Mouse (Mus musculus) MEL (cell line): ENCODE measurements around the gene Gm11549. TPM values are rescaled to one million over a fixed set of nuclear protein-coding genes. Genes with fewer than 3 reads are reported as not detected.

Source experiments
- DNase-seq: peaks from one replicate; pipeline ENCODE4 v3.0.0; 2011; ENCODE audit warnings: low read depth, low spot score
- H3K27ac ChIP-seq: 2 replicates; pipeline ENCODE4 v1.5.1; 2012; ENCODE audit warnings: low read depth, mild to moderate bottlenecking, control low read depth, low read length, moderate library complexity; ENCODE audit not compliant: control insufficient read depth
- H3K27me3 ChIP-seq, 2 experiments: fragments of 150-350 bp in 1 of 2; sonication (generic) in 1 of 2; 2 replicates each; pipeline ENCODE4 v1.6.1; 2012; ENCODE audit warnings: low read length in 2 of 2, mild to moderate bottlenecking in 2 of 2, improper control_type of control experiment in 1 of 2, moderate library complexity in 1 of 2; ENCODE audit not compliant: insufficient read depth in 2 of 2, control insufficient read depth in 1 of 2
- H3K36me3 ChIP-seq, 2 experiments: 2 replicates each; pipeline ENCODE4 v1.6.1; 2012 to 2014; ENCODE audit warnings: low read length in 2 of 2, improper control_type of control experiment in 1 of 2, inconsistent platforms in 1 of 2, mild to moderate bottlenecking in 1 of 2; ENCODE audit not compliant: insufficient read depth in 2 of 2, control insufficient read depth in 1 of 2
- H3K4me1 ChIP-seq, 2 experiments: fragments of 150-350 bp in 1 of 2; sonication (generic) in 1 of 2; 2 replicates each; pipeline ENCODE4 v1.6.1; 2012; ENCODE audit warnings: low read length in 2 of 2, improper control_type of control experiment in 1 of 2, mild to moderate bottlenecking in 1 of 2; ENCODE audit not compliant: insufficient read depth in 2 of 2, control insufficient read depth in 1 of 2
- H3K4me3 ChIP-seq, 2 experiments: fragments of 150-350 bp in 1 of 2; sonication (generic) in 1 of 2; 2 replicates each; pipeline ENCODE4 v1.5.1; 2012; ENCODE audit warnings: low read depth in 2 of 2, low read length in 2 of 2, mild to moderate bottlenecking in 2 of 2, moderate library complexity in 2 of 2, control low read depth in 1 of 2, improper control_type of control experiment in 1 of 2; ENCODE audit not compliant: control insufficient read depth in 1 of 2, insufficient read depth in 1 of 2
- H3K79me2 ChIP-seq: 2 replicates; pipeline ENCODE4 v1.6.1; 2012; ENCODE audit warnings: mild to moderate bottlenecking, low read length, moderate library complexity; ENCODE audit not compliant: control insufficient read depth, poor library complexity, insufficient read depth
- H3K9ac ChIP-seq: 2 replicates; pipeline ENCODE4 v1.6.1; 2012; ENCODE audit warnings: low read depth, mild to moderate bottlenecking, control low read depth, low read length, moderate library complexity; ENCODE audit not compliant: control insufficient read depth, poor library complexity, severe bottlenecking
- H3K9me3 ChIP-seq: fragments of 150-350 bp; sonication (generic); replicated peaks from 2 replicates; pipeline ENCODE4 v1.6.1; 2012; ENCODE audit warnings: mild to moderate bottlenecking, low read length, improper control_type of control experiment, moderate library complexity; ENCODE audit not compliant: insufficient read depth
- CHD2 ChIP-seq: IDR thresholded peaks from 2 replicates; pipeline ENCODE4 v1.6.1; 2011; ENCODE audit warnings: low read length, improper control_type of control experiment
- CTCF ChIP-seq, 3 experiments: IDR thresholded peaks in 2 of 3; conservative IDR thresholded peaks in 1 of 3; 2 replicates each; pipeline ENCODE4 v1.5.1; 2011 to 2012; ENCODE audit warnings: low read length in 3 of 3, low read depth in 2 of 3, mild to moderate bottlenecking in 2 of 3, improper control_type of control experiment in 1 of 3, inconsistent platforms in 1 of 3, mixed read lengths in 1 of 3, moderate library complexity in 1 of 3; ENCODE audit not compliant: control insufficient read depth in 1 of 3, insufficient read depth in 1 of 3, poor library complexity in 1 of 3, severe bottlenecking in 1 of 3
- E2F4 ChIP-seq: IDR thresholded peaks from 2 replicates; pipeline ENCODE4 v1.6.1; 2011; ENCODE audit warnings: low read depth, low read length, improper control_type of control experiment, borderline replicate concordance
- ELF1 ChIP-seq: IDR thresholded peaks from 2 replicates; pipeline ENCODE4 v1.6.1; 2014; ENCODE audit warnings: low read depth, mild to moderate bottlenecking, inconsistent platforms, low read length, improper control_type of control experiment, moderate library complexity
- EP300 ChIP-seq, 2 experiments: IDR thresholded peaks; 2 replicates each; pipeline ENCODE4 v1.6.1; 2011; ENCODE audit warnings: improper control_type of control experiment in 2 of 2, low read length in 2 of 2, low read depth in 1 of 2, mild to moderate bottlenecking in 1 of 2
- ETS1 ChIP-seq: IDR thresholded peaks from 2 replicates; pipeline ENCODE4 v1.6.1; 2012; ENCODE audit warnings: low read depth, mild to moderate bottlenecking, inconsistent platforms, low read length, improper control_type of control experiment, moderate library complexity
- GABPA ChIP-seq: IDR thresholded peaks from 2 replicates; pipeline ENCODE4 v1.6.1; 2012; ENCODE audit warnings: low read depth, mild to moderate bottlenecking, inconsistent platforms, low read length, improper control_type of control experiment, moderate library complexity
- HCFC1 ChIP-seq: IDR thresholded peaks from 2 replicates; pipeline ENCODE4 v1.6.1; 2012; ENCODE audit warnings: low read depth, mild to moderate bottlenecking, inconsistent platforms, low read length, improper control_type of control experiment, moderate library complexity
- KAT2A ChIP-seq: conservative IDR thresholded peaks from 2 replicates; pipeline ENCODE4 v1.6.1; 2012; ENCODE audit warnings: low read depth, low read length, improper control_type of control experiment, inconsistent platforms
- MAFK ChIP-seq: IDR thresholded peaks from 2 replicates; pipeline ENCODE4 v1.6.1; 2011; ENCODE audit warnings: low read depth, mild to moderate bottlenecking, low read length, improper control_type of control experiment, borderline replicate concordance
- MAX ChIP-seq: IDR thresholded peaks from 2 replicates; pipeline ENCODE4 v1.6.1; 2011; ENCODE audit warnings: low read length, improper control_type of control experiment
- MAZ ChIP-seq: IDR thresholded peaks from 2 replicates; pipeline ENCODE4 v1.6.1; 2012; ENCODE audit warnings: low read depth, mild to moderate bottlenecking, inconsistent platforms, low read length, improper control_type of control experiment
- MEF2A ChIP-seq: IDR thresholded peaks from 2 replicates; pipeline ENCODE4 v1.6.1; 2014; ENCODE audit warnings: low read depth, mild to moderate bottlenecking, inconsistent platforms, low read length, improper control_type of control experiment; ENCODE audit not compliant: poor library complexity, insufficient replicate concordance, severe bottlenecking; ENCODE audit errors: extremely low read depth
- MYB ChIP-seq: IDR thresholded peaks from 2 replicates; pipeline ENCODE4 v1.6.1; 2011; ENCODE audit warnings: mild to moderate bottlenecking, low read depth, low read length, improper control_type of control experiment
- POLR2A ChIP-seq, 2 experiments: IDR thresholded peaks; 2 replicates each; pipeline ENCODE4 v1.6.1; 2011 to 2012; ENCODE audit warnings: low read length in 2 of 2, mild to moderate bottlenecking in 2 of 2, control low read depth in 1 of 2, improper control_type of control experiment in 1 of 2, low read depth in 1 of 2, moderate library complexity in 1 of 2; ENCODE audit not compliant: control insufficient read depth in 1 of 2, insufficient read depth in 1 of 2, poor library complexity in 1 of 2
- POLR2AphosphoS5 ChIP-seq: IDR thresholded peaks from 2 replicates; pipeline ENCODE4 v1.6.1; 2012; ENCODE audit warnings: low read depth, borderline replicate concordance, mild to moderate bottlenecking, inconsistent platforms, low read length, moderate library complexity, mixed read lengths
- RCOR1 ChIP-seq: IDR thresholded peaks from 2 replicates; pipeline ENCODE4 v1.6.1; 2012; ENCODE audit warnings: low read depth, mild to moderate bottlenecking, inconsistent platforms, low read length, improper control_type of control experiment
- SIN3A ChIP-seq: IDR thresholded peaks from 2 replicates; pipeline ENCODE4 v1.6.1; 2012; ENCODE audit warnings: low read length, improper control_type of control experiment, inconsistent platforms
- SMC3 ChIP-seq: IDR thresholded peaks from 2 replicates; pipeline ENCODE4 v1.6.1; 2011; ENCODE audit warnings: low read depth, low read length, improper control_type of control experiment
- TAL1 ChIP-seq: IDR thresholded peaks from 2 replicates; pipeline ENCODE4 v1.6.1; 2012; ENCODE audit warnings: mild to moderate bottlenecking, inconsistent platforms, low read length, moderate library complexity, mixed read lengths
- TCF12 ChIP-seq: IDR thresholded peaks from 2 replicates; pipeline ENCODE4 v1.6.1; 2014; ENCODE audit warnings: low read depth, mild to moderate bottlenecking, inconsistent platforms, low read length, improper control_type of control experiment, moderate library complexity
- ZMIZ1 ChIP-seq: IDR thresholded peaks from 2 replicates; pipeline ENCODE4 v1.6.1; 2012; ENCODE audit warnings: low read depth, mild to moderate bottlenecking, inconsistent platforms, low read length, improper control_type of control experiment, moderate library complexity
- ZNF384 ChIP-seq: IDR thresholded peaks from 2 replicates; pipeline ENCODE4 v1.6.1; 2012; ENCODE audit warnings: low read depth, mild to moderate bottlenecking, inconsistent platforms, low read length, improper control_type of control experiment
- polyA plus RNA-seq, 2 experiments: library from polyadenylated mRNA; stranded (reverse) in 1 of 2; unstranded in 1 of 2; fragments of >175 nt in 1 of 2; fragments of >200 nt in 1 of 2; gene quantifications; 2 replicates each; pipeline versions ENCODE4 v1.2.1 to v1.2.4; 2012; ENCODE audit warnings: low replicate concordance in 2 of 2, low read depth in 1 of 2; ENCODE audit not compliant: insufficient read length in 2 of 2, insufficient read depth in 1 of 2, missing spikeins in 1 of 2
- total RNA-seq: library from RNA; depleted of rRNA; stranded (reverse); fragments of 300-350 nt; gene quantifications from 2 replicates; pipeline ENCODE4 v1.2.3, GENCODE M21; 2012

Gm11549 gene
- total and polyA plus RNA-seq, 3 experiments: not detected

DNA sequence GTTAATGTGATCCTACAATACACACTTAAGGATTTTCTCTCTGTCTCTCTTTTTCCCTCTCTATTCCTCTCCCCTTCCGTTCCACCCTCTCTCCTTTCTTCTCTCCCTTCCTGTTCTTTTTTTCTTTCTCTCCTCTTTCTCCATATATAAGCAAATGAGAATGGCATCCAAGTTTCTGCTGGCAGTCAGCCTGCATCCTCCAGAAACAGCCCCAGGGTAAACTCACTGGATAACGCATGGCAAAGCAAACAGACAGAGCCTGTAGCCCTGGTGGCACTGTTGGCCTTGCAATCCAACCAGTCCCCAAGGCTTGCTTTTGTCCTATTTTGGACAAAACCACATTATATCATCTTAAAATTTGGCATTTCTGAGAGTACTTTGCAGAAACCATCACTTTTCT, 9.6 kb upstream of the Gm11549 start:
- H3K27ac ChIP-seq: no peak overlapping the region
- H3K4me3 ChIP-seq: no peak overlapping the region
- no peaks in the 10 kb centered on the region for H3K9me3 ChIP-seq
- TF ChIP-seq ZNF384: no peak
- TF ChIP-seq EP300 (IDR thresholded peaks at IDR 0.05; ENCODE audit: low read depth in 1 of 2, low read length in 2 of 2): no peak
- TF ChIP-seq SMC3: no peak
- TF ChIP-seq CTCF (IDR thresholded peaks at IDR 0.05 in 2 of 3, conservative IDR thresholded peaks at IDR 0.05 in 1 of 3; ENCODE audit: control insufficient read depth in 1 of 3, insufficient read depth in 1 of 3, low read depth in 2 of 3, low read length in 3 of 3, poor library complexity in 1 of 3, severe bottlenecking in 1 of 3): no peak
- TF ChIP-seq TAL1: no peak
- no peak for TF ChIP-seq MEF2A
- no peak for TF ChIP-seq KAT2A
- no peak for TF ChIP-seq POLR2AphosphoS5
- no peak for TF ChIP-seq TCF12
- no peak for TF ChIP-seq MAZ
- no peak for TF ChIP-seq ELF1
- no peaks in the 10 kb centered on the region; a peak in 1 of 4 replicates for H3K4me1 ChIP-seq
- no peaks in the 10 kb centered on the region for H3K79me2 ChIP-seq
- H3K9ac ChIP-seq: no peak overlapping the region
- no peaks in the 10 kb centered on the region for H3K36me3 ChIP-seq
- H3K27me3 ChIP-seq: peaks cover 11 to 18% of the 10 kb centered on the region in 2 experiments; a peak in 3 of 4 replicates
- DNase-seq: no peak

DNA sequence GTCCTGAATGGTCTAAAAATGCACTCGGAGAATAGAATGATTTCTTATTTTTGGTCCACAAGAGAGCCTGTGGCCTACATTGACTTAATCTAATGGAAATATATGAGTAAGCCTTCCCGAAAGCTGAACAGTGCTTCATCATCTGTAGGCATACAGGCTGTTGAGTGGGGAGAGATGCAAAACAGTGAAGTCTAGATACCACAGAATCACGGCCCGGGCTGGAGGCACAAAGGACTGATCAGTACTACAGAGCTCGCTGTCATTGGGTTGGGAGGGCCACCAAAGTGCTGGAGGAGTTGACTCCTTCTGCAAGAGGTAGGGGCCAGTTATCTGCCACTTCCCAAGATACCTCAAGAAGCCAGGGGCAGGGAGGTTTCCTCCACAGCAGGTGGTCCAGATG, 9.2 kb upstream of the Gm11549 start:
- Histone ChIP-seq H3K79me2 (no peaks in the 10 kb centered on the region), H3K9ac (no peak overlapping the region), H3K27ac (no peak overlapping the region), H3K27me3 (peaks cover 11 to 18% of the 10 kb centered on the region in 2 experiments; a peak in 3 of 4 replicates), H3K9me3 (no peaks in the 10 kb centered on the region), H3K4me3 (no peak overlapping the region), H3K36me3 (no peaks in the 10 kb centered on the region), H3K4me1 (no peaks in the 10 kb centered on the region; a peak in 1 of 4 replicates)
- no peak for DNase-seq
- no peak for TF ChIP-seq ZMIZ1

DNA sequence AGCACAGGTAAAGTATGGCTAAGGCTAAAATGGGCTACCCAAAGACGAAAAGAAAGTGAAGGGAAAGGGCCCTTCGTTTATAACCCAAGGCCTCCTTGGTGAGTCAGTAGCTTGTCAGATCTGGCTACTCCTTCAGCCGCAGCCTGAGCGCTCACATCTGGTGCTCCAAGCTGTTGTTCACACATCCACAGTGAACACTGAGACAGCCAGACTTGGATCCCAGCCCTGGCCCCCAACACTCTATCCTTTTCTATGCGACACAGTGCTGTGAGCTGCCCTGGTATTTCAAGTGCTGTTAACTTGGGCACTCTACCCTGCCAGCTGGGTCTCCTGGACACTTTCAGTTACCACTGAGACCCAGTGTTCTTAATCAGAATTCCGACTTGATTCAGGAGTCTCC, 8.7 kb upstream of the Gm11549 start:
- Histone ChIP-seq H3K27ac (no peak overlapping the region), H3K9me3 (no peaks in the 10 kb centered on the region), H3K4me1 (no peaks in the 10 kb centered on the region), H3K27me3 (peaks cover 11 to 18% of the 10 kb centered on the region in 2 experiments; a peak in 3 of 4 replicates), H3K79me2 (no peaks in the 10 kb centered on the region), H3K9ac (no peak overlapping the region), H3K4me3 (no peak overlapping the region), H3K36me3 (no peaks in the 10 kb centered on the region)
- no peak for DNase-seq
- TF ChIP-seq MAZ: no peak
- TF ChIP-seq MAFK: no peak
- TF ChIP-seq SMC3: no peak
- TF ChIP-seq E2F4: no peak
- TF ChIP-seq MYB: no peak
- no peak for TF ChIP-seq GABPA
- no peak for TF ChIP-seq MEF2A
- TF ChIP-seq POLR2A (IDR thresholded peaks at IDR 0.05; ENCODE audit: control insufficient read depth in 1 of 2, insufficient read depth in 1 of 2, low read depth in 1 of 2, low read length in 2 of 2, poor library complexity in 1 of 2): no peak
- no peak for TF ChIP-seq RCOR1
- TF ChIP-seq EP300 (IDR thresholded peaks at IDR 0.05; ENCODE audit: low read depth in 1 of 2, low read length in 2 of 2): no peak
- no peak for TF ChIP-seq SIN3A
- no peak for TF ChIP-seq ZNF384
- no peak for TF ChIP-seq ETS1
- TF ChIP-seq KAT2A: no peak
- no peak for TF ChIP-seq HCFC1
- TF ChIP-seq ZMIZ1: no peak
- TF ChIP-seq CHD2: no peak
- TF ChIP-seq MAX: no peak
- no peak for TF ChIP-seq TCF12
